In the genomic region with DNA sequence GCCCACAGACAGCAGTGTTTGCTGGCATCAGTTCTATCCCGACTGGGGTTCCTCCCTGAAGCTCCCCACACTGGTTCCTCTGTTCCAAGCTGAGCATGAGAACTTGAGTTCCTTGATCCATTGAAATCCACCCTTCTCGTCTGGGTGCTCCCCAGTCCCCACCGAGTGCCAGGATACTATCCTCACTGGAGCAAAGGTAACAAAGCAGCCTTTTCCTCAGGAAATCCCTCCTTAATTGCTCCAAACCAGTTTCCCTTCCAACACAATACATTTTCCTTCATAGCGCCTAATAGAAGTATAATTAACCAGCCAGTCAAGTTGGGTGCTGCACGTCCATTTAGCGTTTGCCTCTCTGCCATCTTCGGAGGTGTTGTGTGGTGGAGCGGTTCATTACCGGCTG, we compare ENCODE assay signal across 18 mouse cellular contexts.
A peak's percentile ranks its signal among the peaks of the same experiment; 100 is the strongest.
DNase-seq lines count a peak whose midpoint lies in the region; ATAC-seq and TF ChIP-seq lines count a peak whose summit lies in the region.
"Had no signal": no experiment of that assay in that cellular context is flagged by ENCODE, and none has a peak within 500 bp of the region (broad histone marks: within the 10 kb centered on the region; RNA-seq: fewer than 3 reads in every experiment).

No protein-coding gene starts in this region.

- no peak overlapping the region for H3K4me2 ChIP-seq in forebrain, embryonic 12.5 days
- H3K4me2 ChIP-seq in intestine, embryonic 16.5 days (ENCODE audit: low read depth, low read length), result no peak overlapping the region
- H3K4me2 ChIP-seq in intestine, embryonic 15.5 days (replicated peaks), result no peak overlapping the region
- H3K4me2 ChIP-seq in midbrain, embryonic 11.5 days, result no peak overlapping the region
- H3K4me2 ChIP-seq in liver, postnatal 0 days (ENCODE audit: low read depth, low read length), result no peak overlapping the region
- H3K4me2 ChIP-seq: embryonic facial prominence, embryonic 12.5 days; midbrain, embryonic 13.5 days; neural tube, embryonic 12.5 days had no signal

- TF ChIP-seq EP300 in liver, postnatal 0 days (IDR thresholded peaks at IDR 0.05; ENCODE audit: low read depth), result no peak

- TF ChIP-seq CTCF in liver, postnatal 0 days (IDR thresholded peaks at IDR 0.05; ENCODE audit: low read depth), result no peak

- DNase-seq in forebrain, embryonic 10.5 days (ENCODE audit: extremely low spot score, low spot score), result no peak
- DNase-seq in midbrain, embryonic 10.5 days (ENCODE audit: low spot score), result no peak
- no peak for DNase-seq in midbrain, embryonic 11.5 days (ENCODE audit: low spot score, missing footprints)
- DNase-seq in liver, postnatal 0 days, result no peak
- no peak for DNase-seq in cerebellum, postnatal 36 days
- DNase-seq: adrenal gland, adult 2 months; cerebellum, adult 9-10 months; forebrain, postnatal 0 days; thymus, postnatal 14 days had no signal

- no peak overlapping the region for H3K9ac ChIP-seq in forebrain, embryonic 12.5 days
- no peak overlapping the region for H3K9ac ChIP-seq in intestine, embryonic 16.5 days (ENCODE audit: low read depth, low read length)
- H3K9ac ChIP-seq in intestine, embryonic 15.5 days, result no peak overlapping the region
- H3K9ac ChIP-seq in midbrain, embryonic 11.5 days (ENCODE audit: low read length), result no peak overlapping the region
- H3K9ac ChIP-seq in liver, postnatal 0 days (replicated peaks), result no peak overlapping the region
- H3K9ac ChIP-seq: embryonic facial prominence, embryonic 12.5 days; forebrain, postnatal 0 days; liver, embryonic 14.5 days; midbrain, embryonic 13.5 days; neural tube, embryonic 12.5 days had no signal

- no peaks in the 10 kb centered on the region for H3K36me3 ChIP-seq in forebrain, embryonic 10.5 days (replicated peaks)
- no peaks in the 10 kb centered on the region for H3K36me3 ChIP-seq in forebrain, embryonic 12.5 days (replicated peaks)
- H3K36me3 ChIP-seq in intestine, embryonic 16.5 days (ENCODE audit: control insufficient read depth, insufficient read depth, low read length), result no peaks in the 10 kb centered on the region
- H3K36me3 ChIP-seq in intestine, embryonic 15.5 days, result no peaks in the 10 kb centered on the region
- no peaks in the 10 kb centered on the region for H3K36me3 ChIP-seq in midbrain, embryonic 10.5 days
- no peaks in the 10 kb centered on the region for H3K36me3 ChIP-seq in midbrain, embryonic 11.5 days (ENCODE audit: control insufficient read depth, insufficient read depth, low read length)
- H3K36me3 ChIP-seq in liver, postnatal 0 days (replicated peaks; ENCODE audit: insufficient read depth, low read length), result no peaks in the 10 kb centered on the region
- H3K36me3 ChIP-seq: embryonic facial prominence, embryonic 12.5 days; midbrain, embryonic 13.5 days; neural tube, embryonic 12.5 days had no signal

- no peak for ATAC-seq in forebrain, embryonic 12.5 days (ENCODE audit: low FRiP score)
- no peak; the same call in 1 of the 2 replicates for ATAC-seq in intestine, embryonic 16.5 days
- ATAC-seq in intestine, embryonic 15.5 days, result no peak
- ATAC-seq in midbrain, embryonic 11.5 days (ENCODE audit: low FRiP score), result no peak
- no peak for ATAC-seq in liver, postnatal 0 days
- ATAC-seq: forebrain, postnatal 0 days; inflammation-experienced regulatory T-cells, adult 6 months; midbrain, embryonic 13.5 days had no signal

- H3K27ac ChIP-seq in forebrain, embryonic 10.5 days, result 0 out of 2 replicates have a peak overlapping the region, but pooled peaks have one; percentile 44
- no peak overlapping the region for H3K27ac ChIP-seq in forebrain, embryonic 12.5 days
- H3K27ac ChIP-seq in intestine, embryonic 16.5 days (ENCODE audit: low read length), result peak overlapping the region; percentile 33; the same call in 1 of the 2 replicates
- H3K27ac ChIP-seq in intestine, embryonic 15.5 days, result no peak overlapping the region
- H3K27ac ChIP-seq in midbrain, embryonic 10.5 days (replicated peaks), result peak overlapping the region; percentile 18; the same call in 1 of the 2 replicates
- no peak overlapping the region for H3K27ac ChIP-seq in midbrain, embryonic 11.5 days (ENCODE audit: low read depth, low read length)
- no peak overlapping the region for H3K27ac ChIP-seq in liver, postnatal 0 days (ENCODE audit: low read depth)
- H3K27ac ChIP-seq: embryonic facial prominence, embryonic 12.5 days; liver, embryonic 14.5 days; midbrain, embryonic 13.5 days; neural tube, embryonic 12.5 days had no signal

- WGBS in forebrain, embryonic 10.5 days, result 85% methylated on average over 9 of the region's 9 CpGs
- 71% methylated on average over 9 of the region's 9 CpGs for WGBS in forebrain, embryonic 12.5 days
- 75% methylated on average over 9 of the region's 9 CpGs for WGBS in intestine, embryonic 16.5 days
- WGBS in intestine, embryonic 15.5 days, result 81% methylated on average over 9 of the region's 9 CpGs
- 88% methylated on average over 9 of the region's 9 CpGs for WGBS in midbrain, embryonic 10.5 days
- WGBS in midbrain, embryonic 11.5 days, result 84% methylated on average over 9 of the region's 9 CpGs
- WGBS in liver, postnatal 0 days (ENCODE audit: insufficient replicate concordance), result 62% methylated on average over 9 of the region's 9 CpGs

- no peak overlapping the region for H3K4me3 ChIP-seq in forebrain, embryonic 10.5 days
- no peak overlapping the region for H3K4me3 ChIP-seq in forebrain, embryonic 12.5 days (replicated peaks)
- H3K4me3 ChIP-seq in intestine, embryonic 16.5 days (ENCODE audit: low read length), result no peak overlapping the region
- no peak overlapping the region for H3K4me3 ChIP-seq in intestine, embryonic 15.5 days (replicated peaks)
- no peak overlapping the region for H3K4me3 ChIP-seq in midbrain, embryonic 10.5 days
- no peak overlapping the region for H3K4me3 ChIP-seq in midbrain, embryonic 11.5 days (ENCODE audit: low read depth, low read length)
- H3K4me3 ChIP-seq in liver, postnatal 0 days (ENCODE audit: low read depth, low read length), result no peak overlapping the region
- H3K4me3 ChIP-seq: embryonic facial prominence, embryonic 12.5 days; erythroblast, embryonic 14.5 days; midbrain, embryonic 13.5 days; neural tube, embryonic 12.5 days had no signal

- H3K4me1 ChIP-seq in forebrain, embryonic 10.5 days, result peaks cover 38% of the 10 kb centered on the region
- H3K4me1 ChIP-seq in forebrain, embryonic 12.5 days, result peaks cover 22% of the 10 kb centered on the region
- H3K4me1 ChIP-seq in intestine, embryonic 16.5 days (ENCODE audit: control insufficient read depth, insufficient read depth, low read length), result peaks cover 8% of the 10 kb centered on the region; the same call in 1 of the 2 replicates
- H3K4me1 ChIP-seq in intestine, embryonic 15.5 days (replicated peaks), result peaks cover 6% of the 10 kb centered on the region; the same call in 1 of the 2 replicates
- H3K4me1 ChIP-seq in midbrain, embryonic 10.5 days, result peaks cover 45% of the 10 kb centered on the region
- peaks cover 22% of the 10 kb centered on the region for H3K4me1 ChIP-seq in midbrain, embryonic 11.5 days (ENCODE audit: control insufficient read depth, insufficient read depth, low read length)
- no peaks in the 10 kb centered on the region for H3K4me1 ChIP-seq in liver, postnatal 0 days (ENCODE audit: insufficient read depth)

- H3K27me3 ChIP-seq in forebrain, embryonic 10.5 days (ENCODE audit: poor library complexity, severe bottlenecking), result no peaks in the 10 kb centered on the region
- no peaks in the 10 kb centered on the region for H3K27me3 ChIP-seq in forebrain, embryonic 12.5 days
- no peaks in the 10 kb centered on the region for H3K27me3 ChIP-seq in intestine, embryonic 16.5 days (replicated peaks; ENCODE audit: control insufficient read depth, insufficient read depth, low read length)
- H3K27me3 ChIP-seq in intestine, embryonic 15.5 days (replicated peaks), result no peaks in the 10 kb centered on the region
- H3K27me3 ChIP-seq in midbrain, embryonic 10.5 days (ENCODE audit: low read depth, poor library complexity, severe bottlenecking), result no peaks in the 10 kb centered on the region
- no peaks in the 10 kb centered on the region for H3K27me3 ChIP-seq in midbrain, embryonic 11.5 days (ENCODE audit: control insufficient read depth, insufficient read depth, low read length)
- no peaks in the 10 kb centered on the region for H3K27me3 ChIP-seq in liver, postnatal 0 days (ENCODE audit: insufficient read depth, low read length)
- H3K27me3 ChIP-seq: embryonic facial prominence, embryonic 12.5 days; midbrain, embryonic 13.5 days; neural tube, embryonic 12.5 days had no signal

- H3K9me3 ChIP-seq in forebrain, embryonic 10.5 days, result no peaks in the 10 kb centered on the region
- H3K9me3 ChIP-seq in forebrain, embryonic 12.5 days, result no peaks in the 10 kb centered on the region
- no peaks in the 10 kb centered on the region for H3K9me3 ChIP-seq in intestine, embryonic 16.5 days (ENCODE audit: control insufficient read depth, low read length)
- no peaks in the 10 kb centered on the region for H3K9me3 ChIP-seq in intestine, embryonic 15.5 days
- H3K9me3 ChIP-seq in midbrain, embryonic 10.5 days (replicated peaks), result no peaks in the 10 kb centered on the region
- no peaks in the 10 kb centered on the region for H3K9me3 ChIP-seq in midbrain, embryonic 11.5 days (ENCODE audit: control insufficient read depth, low read length)
- no peaks in the 10 kb centered on the region for H3K9me3 ChIP-seq in liver, postnatal 0 days (ENCODE audit: low read length)
- H3K9me3 ChIP-seq: embryonic facial prominence, embryonic 12.5 days; midbrain, embryonic 13.5 days; neural tube, embryonic 12.5 days had no signal

Comparison
In these comparisons a context has a peak if more than half of its experiments do, and no peak if none do; other contexts are left out.
1. H3K27ac ChIP-seq: peak in forebrain, embryonic 10.5 days (single experiment), intestine, embryonic 16.5 days (single experiment) and midbrain, embryonic 10.5 days (single experiment); none in forebrain, embryonic 12.5 days (single experiment), intestine, embryonic 15.5 days (single experiment), midbrain, embryonic 11.5 days (single experiment) and liver, postnatal 0 days (single experiment).